Mouse (Mus musculus) thymus, adult 2 months (tissue): Measurements from ENCODE around the gene Stum. TPM values are rescaled to one million over a fixed set of nuclear protein-coding genes. Genes with fewer than 3 reads are reported as not detected.
"Not testable (repeated sequence)": the region's sequence is repeated elsewhere in the genome, so short reads cannot be mapped to it uniquely, and the experiment has no call there.

ENCODE experiments used
- DNase-seq: peaks from one replicate; pipeline ENCODE4 v3.0.0; 2021
- H3K27ac ChIP-seq: fragments of 200-500 bp; 2 replicates; pipeline ENCODE4 v1.5.1; 2012; ENCODE audit warnings: low read length, control low read depth; ENCODE audit not compliant: control insufficient read depth, insufficient read depth
- H3K27me3 ChIP-seq: fragments of 200-500 bp; 2 replicates; pipeline ENCODE4 v1.6.1; 2012; ENCODE audit warnings: mild to moderate bottlenecking, low read length, moderate library complexity, mixed read lengths; ENCODE audit not compliant: control insufficient read depth, insufficient read depth
- H3K36me3 ChIP-seq: fragments of 200-500 bp; 2 replicates; pipeline ENCODE4 v1.6.1; 2012; ENCODE audit warnings: mild to moderate bottlenecking, low read length, moderate library complexity; ENCODE audit not compliant: control insufficient read depth, insufficient read depth
- H3K4me1 ChIP-seq: fragments of 200-500 bp; replicated peaks from 2 replicates; pipeline ENCODE4 v1.6.1; 2012; ENCODE audit warnings: low read length; ENCODE audit not compliant: control insufficient read depth, insufficient read depth
- H3K4me3 ChIP-seq: fragments of 200-500 bp; 2 replicates; pipeline ENCODE4 v1.5.1; 2012; ENCODE audit warnings: mild to moderate bottlenecking, low read length, control low read depth, moderate library complexity; ENCODE audit not compliant: control insufficient read depth, insufficient read depth
- CTCF ChIP-seq: fragments of 200-500 bp; IDR thresholded peaks from 2 replicates; pipeline ENCODE4 v1.5.1; 2012; ENCODE audit warnings: mild to moderate bottlenecking, control low read depth, low read length, moderate library complexity, borderline replicate concordance; ENCODE audit not compliant: control insufficient read depth, poor library complexity, insufficient read depth; ENCODE audit errors: extremely low read depth
- POLR2A ChIP-seq: fragments of 200-500 bp; IDR thresholded peaks from 2 replicates; pipeline ENCODE4 v1.6.1; 2012; ENCODE audit warnings: mild to moderate bottlenecking, low read length, control low read depth, moderate library complexity; ENCODE audit not compliant: control insufficient read depth, poor library complexity, insufficient read depth; ENCODE audit errors: extremely low read depth
- WGBS: fragments of 180-500 bp; shearing (Covaris S2); methylation state at CpG from one replicate; pipeline ENCODE4 v1.1.7; 2018; 5-methylcytosine and 5-hydroxymethylcytosine counted together
- polyA plus RNA-seq: library from polyadenylated mRNA; depleted of rRNA; stranded (reverse); fragments of >200 nt; gene quantifications from 2 replicates; pipeline ENCODE4 v1.2.3, GENCODE M21; 2012

Stum gene
- polyA plus RNA-seq, 1 experiment = 1.3 TPM

DNA sequence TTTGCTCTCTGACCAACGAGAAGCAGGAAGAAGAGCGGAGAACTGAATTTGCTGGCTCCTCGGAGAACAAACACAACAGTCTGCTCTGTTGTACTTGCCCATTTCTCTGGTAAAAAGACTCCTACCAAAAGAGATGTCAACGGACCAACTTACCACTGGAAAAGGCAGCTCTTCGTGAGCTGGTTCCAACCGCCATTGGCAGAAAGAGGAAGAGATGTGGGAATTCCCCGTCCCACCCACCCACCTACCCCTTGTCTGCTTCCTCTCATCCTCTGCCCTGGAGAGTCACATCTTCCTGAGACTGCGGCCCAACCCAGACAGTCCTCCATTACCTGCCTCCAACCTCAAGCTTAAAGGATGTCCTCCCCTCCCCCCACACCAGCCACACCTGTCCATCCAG is 36.2 kb upstream of the Stum start:
- H3K4me3 ChIP-seq = no peak overlapping the region

DNA sequence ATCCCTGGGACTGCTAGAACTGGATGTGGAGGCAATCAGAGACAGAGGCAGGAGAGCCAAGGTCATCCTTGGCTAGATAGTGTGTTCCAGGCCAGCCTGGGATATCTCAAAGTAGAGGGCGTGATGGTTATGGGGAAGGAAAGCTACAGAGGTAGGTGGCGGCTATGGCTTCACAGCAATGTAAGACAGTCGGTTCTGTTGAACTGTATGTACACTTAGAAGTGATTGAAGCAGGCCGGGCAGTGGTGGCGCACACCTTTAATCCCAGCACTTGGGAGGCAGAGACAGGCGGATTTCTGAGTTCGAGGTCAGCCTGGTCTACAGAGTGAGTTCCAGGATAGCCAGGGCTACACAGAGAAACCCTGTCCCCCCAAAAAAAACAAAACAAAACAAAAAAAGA is 35.6 kb upstream of the Stum start:
- H3K27me3 ChIP-seq, H3K36me3 ChIP-seq, H3K27ac ChIP-seq, H3K4me3 ChIP-seq, H3K4me1 ChIP-seq, DNase-seq: not testable (repeated sequence)
- 93% methylated on average over 7 of the region's 7 CpGs for WGBS

More for the DNA sequence above, 36.2 kb upstream of the Stum start:
- Histone ChIP-seq H3K36me3 (no peaks in the 10 kb centered on the region), H3K27me3 (no peaks in the 10 kb centered on the region), H3K4me1 (no peaks in the 10 kb centered on the region), H3K27ac (no peak overlapping the region)
- WGBS = 45% methylated on average over 8 of the region's 8 CpGs
- no peak for TF ChIP-seq CTCF
- TF ChIP-seq POLR2A = no peak
- no peak for DNase-seq

GRCm38 (mm10) chr1:180518412-180518811 is 35.1 kb upstream of the Stum start:
- Histone ChIP-seq H3K4me3 (no peak overlapping the region), H3K27ac (no peak overlapping the region), H3K4me1 (no peaks in the 10 kb centered on the region), H3K27me3 (no peaks in the 10 kb centered on the region), H3K36me3 (no peaks in the 10 kb centered on the region)
- no peak for DNase-seq
- WGBS = 96% methylated on average over 8 of the region's 8 CpGs
- TF ChIP-seq CTCF (no peak), POLR2A (no peak)

- no peaks in the 10 kb centered on the region for H3K27me3 ChIP-seq
- no peaks in the 10 kb centered on the region for H3K4me1 ChIP-seq
- no peak overlapping the region for H3K4me3 ChIP-seq
- DNase-seq = no peak
- TF ChIP-seq POLR2A (no peak), CTCF (no peak)
- 71% methylated on average over 10 of the region's 10 CpGs for WGBS
- H3K36me3 ChIP-seq = no peaks in the 10 kb centered on the region
- no peak overlapping the region for H3K27ac ChIP-seq
Measured at GRCm38 (mm10) chr1:180517390-180518054, 34.2 kb upstream of the Stum start.

DNA sequence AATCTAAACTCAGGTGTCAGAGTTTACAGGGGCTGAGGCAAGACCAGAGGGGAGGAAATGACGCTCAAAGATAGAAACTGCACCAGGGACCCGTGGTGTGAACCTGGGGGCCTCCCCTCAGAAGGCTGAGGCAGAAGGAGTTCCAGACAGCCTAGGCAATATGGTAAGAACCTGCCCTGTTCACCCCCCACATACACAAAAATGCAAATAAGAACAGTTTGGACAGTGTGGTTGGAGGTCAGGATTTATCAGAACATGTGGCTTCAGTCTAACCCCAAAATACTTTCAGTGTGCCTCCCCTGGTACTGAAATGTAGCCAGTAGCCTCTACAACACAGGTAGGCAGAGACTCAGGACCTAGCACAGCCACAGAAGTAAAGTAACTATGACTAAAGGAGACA is 30.8 kb upstream of the Stum start:
- H3K36me3 ChIP-seq = no peaks in the 10 kb centered on the region
- DNase-seq = no peak
- H3K4me3 ChIP-seq = no peak overlapping the region
- H3K4me1 ChIP-seq = peaks cover 2% of the 10 kb centered on the region
- TF ChIP-seq POLR2A (no peak), CTCF (no peak)
- H3K27me3 ChIP-seq = no peaks in the 10 kb centered on the region
- WGBS = 48% methylated on average over 2 of the region's 2 CpGs
- H3K27ac ChIP-seq = no peak overlapping the region

DNA sequence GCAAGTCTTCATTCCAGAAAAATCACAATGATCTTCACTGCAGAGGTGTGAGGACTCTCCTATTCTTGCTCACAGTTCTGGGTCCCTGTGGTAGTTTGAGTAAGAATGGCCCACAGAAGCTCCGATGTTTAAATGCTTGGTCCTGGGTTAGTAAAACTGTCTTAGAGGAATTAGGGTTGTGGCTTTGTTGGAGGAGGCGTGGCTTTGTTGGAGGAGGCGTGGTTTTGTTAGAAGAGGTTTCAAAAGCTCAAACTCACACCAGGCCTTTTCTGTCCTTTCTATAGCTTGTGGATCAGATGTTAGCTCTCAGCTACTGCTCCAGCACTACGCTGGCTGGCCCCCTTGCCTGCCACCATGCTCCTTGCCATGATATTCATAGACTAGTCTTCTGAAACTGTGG is 27.6 kb upstream of the Stum start:
- Histone ChIP-seq H3K27ac (no peak overlapping the region), H3K4me1 (peaks cover 2% of the 10 kb centered on the region), H3K4me3 (no peak overlapping the region), H3K27me3 (no peaks in the 10 kb centered on the region), H3K36me3 (no peaks in the 10 kb centered on the region)
- TF ChIP-seq CTCF (no peak), POLR2A (no peak)
- DNase-seq = no peak
- WGBS = 33% methylated on average over 4 of the region's 4 CpGs

GRCm38 (mm10) chr1:180510442-180510841 is 27.1 kb upstream of the Stum start:
- Histone ChIP-seq H3K4me3 (no peak overlapping the region), H3K36me3 (no peaks in the 10 kb centered on the region), H3K4me1 (peaks cover 2% of the 10 kb centered on the region), H3K27me3 (no peaks in the 10 kb centered on the region), H3K27ac (no peak overlapping the region)
- 47% methylated on average over 15 of the region's 15 CpGs for WGBS
- TF ChIP-seq CTCF (no peak), POLR2A (no peak)
- no peak for DNase-seq
